Mouse (Mus musculus) myocyte (in vitro differentiated cells): ENCODE data around the gene 9530053A07Rik. TPM values are rescaled to one million over a fixed set of nuclear protein-coding genes. Genes with fewer than 3 reads are reported as not detected.

ENCODE experiments used
- H3K27me3 ChIP-seq: one replicate; pipeline ENCODE4 v1.6.1; 2011; ENCODE audit not compliant: control insufficient read depth, insufficient read depth, insufficient read length
- H3K36me3 ChIP-seq: one replicate; pipeline ENCODE4 v1.6.1; 2011; ENCODE audit not compliant: control insufficient read depth, insufficient read depth
- H3K4me2 ChIP-seq: one replicate; pipeline ENCODE4 v1.6.1; 2011; ENCODE audit warnings: low read depth, control low read depth
- H3K4me3 ChIP-seq: one replicate; pipeline ENCODE4 v1.5.1; 2011; ENCODE audit warnings: mild to moderate bottlenecking, control low read depth, moderate library complexity
- H3K79me2 ChIP-seq: one replicate; pipeline ENCODE4 v1.6.1; 2011; ENCODE audit not compliant: control insufficient read depth, insufficient read depth
- H3ac ChIP-seq: one replicate; pipeline ENCODE4 v1.6.1; 2011; ENCODE audit not compliant: control insufficient read depth, insufficient read length
- CEBPB ChIP-seq: IDR thresholded peaks from 2 replicates; pipeline ENCODE4 v1.6.1; 2011; ENCODE audit warnings: mild to moderate bottlenecking, moderate library complexity; ENCODE audit not compliant: poor library complexity, insufficient read depth, severe bottlenecking
- E2F4 ChIP-seq: IDR thresholded peaks from one replicate; pipeline ENCODE4 v1.6.1; 2011; ENCODE audit warnings: mild to moderate bottlenecking, control low read depth, moderate library complexity; ENCODE audit not compliant: insufficient read depth
- MAX ChIP-seq: IDR thresholded peaks from one replicate; pipeline ENCODE4 v1.6.1; 2011; ENCODE audit warnings: low read depth, mild to moderate bottlenecking, control low read depth
- MYOD1 ChIP-seq, 3 experiments: IDR thresholded peaks; one replicate each; pipeline ENCODE4 v1.6.1; 2011; ENCODE audit warnings: control low read depth in 2 of 3, low read depth in 2 of 3, mild to moderate bottlenecking in 2 of 3, moderate library complexity in 1 of 3; ENCODE audit not compliant: insufficient read length in 2 of 3, control insufficient read depth in 1 of 3
- MYOG ChIP-seq, 3 experiments: IDR thresholded peaks; one replicate each; pipeline ENCODE4 v1.6.1; 2011; ENCODE audit warnings: control low read depth in 2 of 3, low read depth in 2 of 3, mild to moderate bottlenecking in 2 of 3; ENCODE audit not compliant: insufficient read length in 2 of 3, control insufficient read depth in 1 of 3, insufficient read depth in 1 of 3
- POLR2A ChIP-seq: IDR thresholded peaks from one replicate; pipeline ENCODE4 v1.6.1; 2011; ENCODE audit warnings: low read depth, mild to moderate bottlenecking, control low read depth, moderate library complexity; ENCODE audit not compliant: insufficient read length
- POLR2AphosphoS2 ChIP-seq: IDR thresholded peaks from one replicate; pipeline ENCODE4 v1.6.1; 2011; ENCODE audit warnings: low read depth, control low read depth; ENCODE audit not compliant: insufficient read length
- REST ChIP-seq: IDR thresholded peaks from one replicate; pipeline ENCODE4 v1.6.1; 2011; ENCODE audit warnings: mild to moderate bottlenecking, control low read depth, moderate library complexity; ENCODE audit not compliant: insufficient read depth, insufficient read length
- SRF ChIP-seq: IDR thresholded peaks from one replicate; pipeline ENCODE4 v1.6.1; 2011; ENCODE audit warnings: low read depth; ENCODE audit not compliant: control insufficient read depth, insufficient read length
- TCF12 ChIP-seq: IDR thresholded peaks from one replicate; pipeline ENCODE4 v1.6.1; 2011; ENCODE audit warnings: mild to moderate bottlenecking, control low read depth; ENCODE audit not compliant: poor library complexity, insufficient read depth, severe bottlenecking
- TCF3 ChIP-seq: IDR thresholded peaks from one replicate; pipeline ENCODE4 v1.6.1; 2011; ENCODE audit warnings: low read depth, control low read depth; ENCODE audit not compliant: insufficient read length
- USF1 ChIP-seq: IDR thresholded peaks from one replicate; pipeline ENCODE4 v1.6.1; 2011; ENCODE audit warnings: low read depth, mild to moderate bottlenecking, control low read depth, moderate library complexity
- polyA plus RNA-seq: library from polyadenylated mRNA; unstranded; fragments of >200 nt; fragmentation: generic; extraction: Trizol; gene quantifications from one replicate; pipeline ENCODE4 v1.2.1, GENCODE M21; 2012; ENCODE audit warnings: missing spikeins

The 9530053A07Rik gene
- polyA plus RNA-seq, 1 experiment = 0.11 TPM

DNA sequence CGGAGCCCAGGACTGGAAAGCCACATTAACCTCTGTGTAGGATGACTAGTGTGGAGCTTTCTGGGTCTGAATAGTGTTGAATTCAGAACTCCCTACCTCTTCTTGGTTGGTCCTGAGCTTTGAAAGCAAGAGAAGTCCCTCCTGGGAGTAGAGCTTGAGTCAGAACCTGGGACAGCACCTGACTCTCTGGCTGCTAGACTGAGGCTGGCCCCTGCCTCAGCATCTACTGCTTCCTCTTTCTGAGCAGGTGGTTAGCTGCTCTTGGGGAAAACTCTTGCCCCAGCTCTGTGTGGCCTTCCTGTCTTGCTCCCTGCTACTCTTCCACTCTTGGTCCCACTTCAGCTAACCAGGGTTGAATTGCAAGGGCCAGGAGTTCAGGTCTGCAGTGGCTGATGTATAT, 62.6 kb downstream of the 9530053A07Rik start:
- H3K79me2 ChIP-seq = no peaks in the 10 kb centered on the region
- no peak overlapping the region for H3K4me3 ChIP-seq
- H3ac ChIP-seq = no peak overlapping the region
- H3K27me3 ChIP-seq = no peaks in the 10 kb centered on the region
- TF ChIP-seq REST = no peak
- no peak for TF ChIP-seq POLR2A
- no peak for TF ChIP-seq TCF12
- TF ChIP-seq CEBPB = no peak
- no peak for TF ChIP-seq MAX
- no peak for TF ChIP-seq TCF3
- no peak for TF ChIP-seq MYOD1 (IDR thresholded peaks at IDR 0.05; ENCODE audit: control insufficient read depth in 1 of 3, insufficient read length in 2 of 3, low read depth in 2 of 3)
- no peak for TF ChIP-seq USF1
- TF ChIP-seq SRF = no peak
- H3K36me3 ChIP-seq = peaks cover 18% of the 10 kb centered on the region
- no peak overlapping the region for H3K4me2 ChIP-seq

DNA sequence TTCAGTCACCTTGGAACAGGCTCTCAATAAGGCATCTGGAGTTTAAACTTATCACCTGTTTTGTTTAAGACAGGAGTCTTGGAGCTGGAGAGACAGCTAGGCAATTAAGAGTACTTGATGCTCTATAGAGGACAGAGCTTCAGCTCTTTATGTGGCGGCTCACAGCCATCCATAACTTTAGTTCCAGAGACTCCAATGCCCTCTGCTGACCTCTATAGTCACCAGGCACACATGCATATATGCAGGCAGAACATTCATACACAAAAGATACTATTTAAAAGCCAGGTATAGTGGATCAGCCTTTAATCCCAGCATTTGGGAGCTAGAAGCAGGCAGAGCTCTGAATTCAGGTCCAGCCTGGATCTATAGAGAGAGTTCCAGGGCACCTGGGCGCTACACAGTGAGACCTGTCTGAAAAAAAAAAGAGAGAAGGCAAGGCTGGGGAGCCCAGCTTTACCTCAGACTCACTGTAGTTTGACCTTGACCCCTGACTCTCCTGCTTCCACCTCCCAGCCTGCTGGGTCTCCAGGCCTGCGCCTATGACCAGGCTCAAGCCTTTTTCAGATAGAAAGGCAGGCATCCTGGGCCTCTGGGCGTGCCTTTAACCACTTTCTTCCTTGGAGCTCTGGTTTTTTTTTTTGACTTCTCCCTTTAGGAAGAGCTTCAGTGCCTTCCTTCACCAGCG, 66.3 kb downstream of the 9530053A07Rik start:
- no peaks in the 10 kb centered on the region for H3K79me2 ChIP-seq
- H3ac ChIP-seq = no peak overlapping the region
- TF ChIP-seq MYOD1 (IDR thresholded peaks at IDR 0.05; ENCODE audit: control insufficient read depth in 1 of 3, insufficient read length in 2 of 3, low read depth in 2 of 3) (no peak), USF1 (no peak), CEBPB (no peak), TCF3 (no peak), MYOG (IDR thresholded peaks at IDR 0.05; ENCODE audit: control insufficient read depth in 1 of 3, insufficient read depth in 1 of 3, insufficient read length in 2 of 3, low read depth in 2 of 3) (no peak), POLR2A (no peak), E2F4 (no peak), POLR2AphosphoS2 (no peak), SRF (no peak), MAX (no peak), TCF12 (no peak)
- no peaks in the 10 kb centered on the region for H3K27me3 ChIP-seq
- no peak overlapping the region for H3K4me2 ChIP-seq
- H3K36me3 ChIP-seq = no peaks in the 10 kb centered on the region
- H3K4me3 ChIP-seq = no peak overlapping the region

DNA sequence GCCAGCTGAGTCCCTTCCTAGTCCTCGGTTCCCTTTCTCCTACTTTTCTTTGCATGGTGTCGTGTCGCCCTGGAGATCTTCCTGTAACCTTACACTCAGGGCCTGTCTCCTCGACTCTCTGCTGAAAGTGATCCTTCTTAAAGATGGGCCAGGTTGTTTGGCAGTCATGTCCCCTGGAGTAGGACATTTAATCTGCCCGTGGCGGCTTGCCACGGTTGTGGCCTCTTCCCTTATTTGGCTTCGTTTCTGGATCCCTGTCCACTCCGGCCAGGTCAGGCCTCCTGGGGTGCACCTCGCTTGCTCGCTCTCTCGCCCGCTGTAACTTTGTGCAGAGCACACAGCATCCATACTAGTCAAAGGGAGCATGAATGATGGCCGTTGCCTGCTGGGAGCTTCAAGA, 67.3 kb downstream of the 9530053A07Rik start:
- no peaks in the 10 kb centered on the region for H3K79me2 ChIP-seq
- no peak overlapping the region for H3ac ChIP-seq
- TF ChIP-seq CEBPB = no peak
- TF ChIP-seq SRF = peak; percentile 69
- TF ChIP-seq MYOD1 (IDR thresholded peaks at IDR 0.05; ENCODE audit: control insufficient read depth in 1 of 3, insufficient read length in 2 of 3, low read depth in 2 of 3) = no peak
- H3K4me3 ChIP-seq = no peak overlapping the region
- H3K27me3 ChIP-seq = no peaks in the 10 kb centered on the region
- H3K36me3 ChIP-seq = no peaks in the 10 kb centered on the region
- H3K4me2 ChIP-seq = no peak overlapping the region

DNA sequence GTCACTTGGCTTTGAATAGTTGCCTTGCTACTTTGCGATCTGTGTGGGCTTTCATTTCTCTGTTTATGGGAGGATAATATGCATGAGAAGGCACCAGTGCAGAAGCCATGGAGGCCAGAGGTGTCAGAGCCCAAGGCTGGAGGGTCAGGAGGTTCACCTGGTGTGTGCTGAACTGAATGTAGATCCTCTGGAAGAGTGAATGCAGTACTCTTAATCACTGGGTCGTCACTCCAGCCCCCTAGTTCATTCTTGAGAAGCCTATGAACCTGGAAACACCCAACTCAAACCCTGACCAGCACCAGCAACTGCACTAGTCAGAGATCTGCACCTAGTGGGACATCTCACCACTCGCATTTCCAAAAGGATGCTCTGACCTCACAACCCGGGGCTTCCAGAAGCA, 69.8 kb downstream of the 9530053A07Rik start:
- TF ChIP-seq TCF12 (no peak), REST (no peak), MYOD1 (IDR thresholded peaks at IDR 0.05; ENCODE audit: control insufficient read depth in 1 of 3, insufficient read length in 2 of 3, low read depth in 2 of 3) (no peak), E2F4 (no peak), SRF (no peak), MYOG (IDR thresholded peaks at IDR 0.05; ENCODE audit: control insufficient read depth in 1 of 3, insufficient read depth in 1 of 3, insufficient read length in 2 of 3, low read depth in 2 of 3) (no peak)
- no peaks in the 10 kb centered on the region for H3K36me3 ChIP-seq
- H3K4me3 ChIP-seq = no peak overlapping the region
- H3K4me2 ChIP-seq = no peak overlapping the region
- no peaks in the 10 kb centered on the region for H3K79me2 ChIP-seq
- H3ac ChIP-seq = no peak overlapping the region
- no peaks in the 10 kb centered on the region for H3K27me3 ChIP-seq

DNA sequence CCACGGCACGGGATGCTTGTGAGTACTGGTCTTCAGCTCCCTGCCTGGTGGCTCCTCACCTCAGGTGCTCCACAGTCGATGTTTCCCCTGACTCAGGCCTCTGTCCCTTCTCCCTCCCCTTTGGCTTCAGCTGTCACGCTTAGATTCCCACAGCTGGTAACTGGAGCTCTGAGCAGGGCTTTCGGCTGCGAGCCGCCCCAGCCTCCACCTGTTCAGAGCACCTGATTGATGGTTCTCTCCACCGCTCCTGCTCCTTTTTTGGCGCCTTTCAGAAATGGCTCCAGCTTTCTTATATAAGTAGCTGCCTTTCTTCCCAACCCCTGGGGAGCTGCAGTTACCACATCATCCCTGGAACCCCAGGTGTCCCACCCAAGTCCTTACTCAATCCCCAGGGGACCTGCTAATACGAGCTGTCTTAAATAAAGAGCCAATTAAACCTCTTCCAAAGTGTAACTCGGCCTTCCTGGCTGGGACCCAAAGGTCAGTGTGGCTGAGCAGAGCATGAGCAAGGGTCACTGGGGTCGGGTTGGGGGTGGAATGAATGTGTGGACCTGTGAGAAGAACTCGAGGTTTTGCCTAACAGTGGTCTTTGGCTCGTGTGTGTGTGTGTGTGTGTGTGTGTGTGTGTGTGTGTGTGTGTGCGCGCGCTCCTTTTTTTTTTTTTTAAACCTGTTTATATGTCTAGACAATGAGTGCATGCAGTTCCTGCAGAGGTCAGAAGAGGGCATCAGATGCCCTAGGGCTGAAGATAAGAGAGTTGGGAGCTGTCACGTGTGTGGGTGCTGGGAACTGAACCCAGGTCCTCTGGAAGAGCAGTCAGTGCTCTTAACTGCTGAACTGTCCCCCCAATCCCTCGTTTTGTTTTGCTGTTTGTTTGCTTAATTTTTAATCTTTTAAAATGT, 74.2 kb downstream of the 9530053A07Rik start:
- no peak overlapping the region for H3K4me2 ChIP-seq
- no peaks in the 10 kb centered on the region for H3K27me3 ChIP-seq
- H3K79me2 ChIP-seq = no peaks in the 10 kb centered on the region
- no peak overlapping the region for H3ac ChIP-seq
- H3K4me3 ChIP-seq = no peak overlapping the region
- H3K36me3 ChIP-seq = no peaks in the 10 kb centered on the region
- TF ChIP-seq MYOD1 (IDR thresholded peaks at IDR 0.05; ENCODE audit: control insufficient read depth in 1 of 3, insufficient read length in 2 of 3, low read depth in 2 of 3) (peak; percentile 60 to 88 (median 80)), MYOG (IDR thresholded peaks at IDR 0.05; ENCODE audit: control insufficient read depth in 1 of 3, insufficient read depth in 1 of 3, insufficient read length in 2 of 3, low read depth in 2 of 3) (peak; percentile 36 to 86 (median 48)), SRF (no peak)
